Mouse (Mus musculus): Measurements from ENCODE around the gene Chaf1b.

Gene Chaf1b

DNA sequence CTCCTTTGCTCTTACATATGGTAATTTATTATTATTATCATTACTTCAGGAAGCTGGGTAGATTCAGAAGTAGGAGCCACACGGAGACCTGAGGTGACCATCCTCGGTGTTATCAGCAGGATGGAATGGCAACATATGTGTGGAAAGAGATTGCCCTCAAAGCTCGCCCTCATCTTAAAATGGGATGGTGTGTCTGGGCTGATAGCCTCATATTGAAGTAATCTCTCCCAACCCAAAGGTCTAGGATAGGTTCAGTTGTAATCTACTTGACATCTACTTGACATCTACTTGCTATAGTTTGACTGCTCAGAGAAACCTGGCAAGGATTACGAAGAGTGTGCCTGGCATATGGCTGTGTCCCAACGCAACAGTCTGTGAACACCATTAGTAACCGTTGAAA lies 60.6 kb downstream of the Chaf1b start:
- DNase-seq (ENCODE audit: low spot score in 2 of 2): no peak

DNA sequence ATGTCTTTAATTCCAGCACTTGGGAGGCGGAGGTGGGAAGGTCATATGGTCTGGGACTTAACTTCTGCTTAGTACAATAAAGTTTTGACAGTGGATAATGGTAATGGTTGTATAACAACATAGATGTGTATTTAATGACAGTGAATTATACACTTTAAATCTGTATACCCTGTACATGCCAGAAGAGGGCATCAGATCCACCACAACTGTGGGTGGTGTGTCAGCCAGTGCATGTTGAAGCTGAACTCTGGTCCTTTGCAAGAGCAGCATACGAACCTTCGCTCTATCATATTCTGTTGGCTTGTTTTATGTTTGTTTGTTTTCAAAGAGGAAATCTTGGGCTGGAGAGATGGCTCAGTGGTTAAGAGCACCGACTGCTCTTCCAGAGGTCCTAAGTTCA lies 63.7 kb downstream of the Chaf1b start:
- no peak for DNase-seq (ENCODE audit: low spot score in 2 of 2)
